Mouse (Mus musculus) kidney, embryonic 14.5 days (tissue): Measurements from ENCODE around the gene Tymp. TPM values are rescaled to one million over a fixed set of nuclear protein-coding genes. Genes with fewer than 3 reads are reported as not detected.

ENCODE experiments used
- ATAC-seq: fragments of 200-750 bp; cut with Nextera tagmentation; 2 replicates; pipeline ENCODE4 v1.8.0; 2017; ENCODE audit warnings: moderate number of reproducible peaks, mild to moderate bottlenecking, moderate TSS enrichment, moderate library complexity; ENCODE audit not compliant: low FRiP score, low TSS enrichment
- H3K27ac ChIP-seq: fragments of 300-500 bp; sonication (generic); 2 replicates; pipeline ENCODE4 v1.5.1; 2014; ENCODE audit warnings: low read depth, mild to moderate bottlenecking, low read length, moderate library complexity, mixed read lengths
- H3K27me3 ChIP-seq: fragments of 300-500 bp; sonication (generic); 2 replicates; pipeline ENCODE4 v1.6.1; 2014; ENCODE audit warnings: mild to moderate bottlenecking, low read length; ENCODE audit not compliant: control insufficient read depth, insufficient read depth
- H3K36me3 ChIP-seq: fragments of 300-500 bp; sonication (generic); 2 replicates; pipeline ENCODE4 v1.6.1; 2014; ENCODE audit warnings: low read length, mixed read lengths; ENCODE audit not compliant: control insufficient read depth, insufficient read depth
- H3K4me1 ChIP-seq: fragments of 300-500 bp; sonication (generic); 2 replicates; pipeline ENCODE4 v1.6.1; 2014; ENCODE audit warnings: low read length, mixed read lengths; ENCODE audit not compliant: control insufficient read depth, insufficient read depth
- H3K4me2 ChIP-seq: fragments of 300-500 bp; sonication (generic); replicated peaks from 2 replicates; pipeline ENCODE4 v1.6.1; 2014; ENCODE audit warnings: low read depth, mild to moderate bottlenecking, low read length
- H3K4me3 ChIP-seq: fragments of 300-500 bp; sonication (generic); 2 replicates; pipeline ENCODE4 v1.5.1; 2014; ENCODE audit warnings: mild to moderate bottlenecking, low read length
- H3K9ac ChIP-seq: fragments of 300-500 bp; sonication (generic); 2 replicates; pipeline ENCODE4 v1.6.1; 2014; ENCODE audit warnings: low read depth, mild to moderate bottlenecking, low read length, moderate library complexity
- H3K9me3 ChIP-seq: fragments of 300-500 bp; sonication (generic); 2 replicates; pipeline ENCODE4 v1.6.1; 2016; ENCODE audit warnings: low read length; ENCODE audit not compliant: control insufficient read depth
- WGBS: fragments of 180-500 bp; shearing (Covaris S2); extraction: QIAGEN DNeasy Blood & Tissue Kit; methylation state at CpG from one replicate; pipeline ENCODE4 v1.1.7; 2014; 5-methylcytosine and 5-hydroxymethylcytosine counted together
- polyA plus RNA-seq: library from polyadenylated mRNA; unstranded; fragments of >200 nt; fragmentation: Nextera tagmentation; extraction: Ambion mirVana; gene quantifications from 2 replicates; pipeline ENCODE4 v1.2.1, GENCODE M21; 2014

The Tymp gene
- polyA plus RNA-seq, 1 experiment from 2014 or later: 1.6 TPM

GRCm38 (mm10) chr15:89399716-89400115, 22.9 kb upstream of the Tymp start:
- no peak overlapping the region for H3K9ac ChIP-seq
- H3K27me3 ChIP-seq: no peaks in the 10 kb centered on the region
- ATAC-seq: no peak
- no peak overlapping the region for H3K27ac ChIP-seq
- H3K36me3 ChIP-seq: no peaks in the 10 kb centered on the region
- H3K9me3 ChIP-seq: no peaks in the 10 kb centered on the region
- H3K4me2 ChIP-seq: no peak overlapping the region
- no peak overlapping the region for H3K4me3 ChIP-seq
- H3K4me1 ChIP-seq: no peaks in the 10 kb centered on the region
- 31% methylated on average over 1 of the region's 1 CpGs for WGBS

DNA sequence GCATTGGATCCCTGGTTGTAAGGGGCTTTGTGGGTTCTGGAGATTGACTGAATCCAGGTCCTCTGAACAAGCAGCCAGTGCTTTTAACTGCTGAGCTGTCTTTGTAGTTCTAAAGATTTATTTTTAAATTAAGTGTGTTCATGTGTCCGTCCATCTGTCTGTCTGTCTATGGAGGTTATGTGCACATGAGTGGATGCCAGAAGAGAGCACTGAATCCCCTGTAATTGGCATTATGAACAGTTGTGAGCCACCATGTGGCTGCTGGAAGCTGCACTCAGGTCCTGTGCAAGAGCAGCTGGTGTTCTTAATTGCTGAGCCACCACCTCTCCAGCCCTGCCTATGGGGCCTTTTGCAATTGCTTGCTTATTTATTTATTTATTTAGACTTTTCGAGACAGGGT, 21.3 kb upstream of the Tymp start:
- no peak for ATAC-seq
- no peak overlapping the region for H3K4me2 ChIP-seq
- WGBS: 89% methylated on average over 2 of the region's 2 CpGs
- no peaks in the 10 kb centered on the region for H3K9me3 ChIP-seq
- no peaks in the 10 kb centered on the region for H3K4me1 ChIP-seq
- no peaks in the 10 kb centered on the region for H3K27me3 ChIP-seq
- no peak overlapping the region for H3K4me3 ChIP-seq
- no peak overlapping the region for H3K27ac ChIP-seq
- no peaks in the 10 kb centered on the region for H3K36me3 ChIP-seq
- no peak overlapping the region for H3K9ac ChIP-seq

DNA sequence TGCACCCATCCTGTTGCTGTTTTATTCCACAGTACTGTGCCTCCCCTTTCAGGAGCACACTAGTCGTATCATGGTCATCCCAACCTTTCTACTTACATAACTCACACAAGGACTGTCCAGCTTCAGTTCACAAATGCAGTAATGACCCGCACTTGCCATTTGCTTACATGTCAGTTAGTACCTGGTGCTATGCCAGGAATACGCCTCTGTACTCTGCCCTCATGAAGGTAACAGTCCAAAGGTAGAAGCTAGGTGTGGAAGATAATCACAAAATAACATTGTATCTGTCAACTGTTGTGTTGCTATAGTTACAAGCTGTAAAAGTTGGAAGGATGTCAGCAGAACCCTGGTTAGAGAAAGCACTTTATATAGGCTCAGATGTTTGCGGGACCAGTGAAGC, 20.0 kb upstream of the Tymp start:
- H3K4me1 ChIP-seq: no peaks in the 10 kb centered on the region
- ATAC-seq: no peak
- H3K9me3 ChIP-seq: no peaks in the 10 kb centered on the region
- H3K4me2 ChIP-seq: no peak overlapping the region
- H3K27ac ChIP-seq: no peak overlapping the region
- H3K9ac ChIP-seq: no peak overlapping the region
- no peak overlapping the region for H3K4me3 ChIP-seq
- no peaks in the 10 kb centered on the region for H3K36me3 ChIP-seq
- no peaks in the 10 kb centered on the region for H3K27me3 ChIP-seq
- WGBS: 83% methylated on average over 4 of the region's 4 CpGs

- WGBS: 93% methylated on average over 10 of the region's 10 CpGs
Measured at GRCm38 (mm10) chr15:89390081-89390480, 13.2 kb upstream of the Tymp start.

DNA sequence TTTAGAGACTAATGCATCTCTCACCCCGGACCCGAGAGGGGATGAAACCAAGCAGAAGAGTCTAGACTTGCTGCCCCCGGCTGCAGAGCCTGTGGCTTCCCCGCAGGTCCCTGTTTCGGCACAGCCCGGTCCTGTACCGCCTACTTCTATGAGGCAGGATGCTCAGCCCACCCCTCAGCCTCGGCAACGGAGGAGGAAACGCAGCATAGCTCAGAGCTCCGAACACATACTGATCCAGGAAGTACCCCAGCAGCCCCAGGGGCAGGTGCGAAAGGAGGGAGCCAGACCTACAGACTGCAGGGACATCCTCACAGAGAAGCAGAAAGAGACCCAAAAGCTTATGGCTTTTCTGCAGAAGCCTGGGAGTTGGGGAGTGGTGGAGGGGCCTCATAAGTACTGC, 10.3 kb upstream of the Tymp start:
- Histone ChIP-seq H3K4me1 (no peaks in the 10 kb centered on the region), H3K4me3 (no peak overlapping the region), H3K36me3 (no peaks in the 10 kb centered on the region), H3K27ac (no peak overlapping the region), H3K27me3 (no peaks in the 10 kb centered on the region; the same call in 1 of the 2 replicates), H3K4me2 (no peak overlapping the region), H3K9me3 (no peaks in the 10 kb centered on the region), H3K9ac (no peak overlapping the region)
- 48% methylated on average over 12 of the region's 12 CpGs for WGBS
- ATAC-seq: no peak

More at GRCm38 (mm10) chr15:89390081-89390480, 13.2 kb upstream of the Tymp start:
- Histone ChIP-seq H3K4me1 (no peaks in the 10 kb centered on the region), H3K9me3 (no peaks in the 10 kb centered on the region), H3K27me3 (no peaks in the 10 kb centered on the region), H3K27ac (no peak overlapping the region), H3K4me3 (no peak overlapping the region), H3K9ac (no peak overlapping the region), H3K4me2 (no peak overlapping the region), H3K36me3 (no peaks in the 10 kb centered on the region)
- ATAC-seq: no peak

DNA sequence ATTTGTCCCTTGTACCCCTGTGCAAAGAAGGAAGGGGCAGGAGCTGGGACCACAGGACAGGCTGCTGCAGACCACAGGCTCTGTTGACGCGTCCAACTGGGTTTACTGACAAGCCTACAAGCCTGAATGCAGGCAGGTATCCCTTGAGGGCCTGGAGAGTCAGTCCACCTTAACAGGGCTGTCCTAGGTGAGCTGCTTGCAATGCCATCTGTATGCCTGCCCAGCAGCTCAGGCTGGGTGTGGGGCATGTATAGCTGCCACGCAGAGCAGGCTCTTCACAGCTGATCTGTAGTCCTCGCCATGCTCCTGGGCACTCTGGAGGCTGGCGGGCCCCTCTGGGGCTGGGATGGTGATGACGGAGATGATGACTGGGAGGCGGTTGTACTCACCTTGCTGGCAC, 7.8 kb upstream of the Tymp start, which contains the start of gene Klhdc7b:
Klhdc7b (plus strand) TSS at position 301 of the 400 bp plus-strand sequence.
- H3K4me1 ChIP-seq: peaks cover under 1% of the 10 kb centered on the region; the same call in 1 of the 2 replicates
- no peak within 1 kb of the TSS for H3K4me3 ChIP-seq
- H3K4me2 ChIP-seq: no peak within 1 kb of the TSS
- H3K27me3 ChIP-seq: peaks cover 7% of the 10 kb centered on the region
- ATAC-seq: no peak
- H3K9ac ChIP-seq: no peak within 1 kb of the TSS
- H3K36me3 ChIP-seq: no peaks in the 10 kb centered on the region
- no peak within 1 kb of the TSS for H3K27ac ChIP-seq
- 90% methylated on average over 7 of the region's 7 CpGs for WGBS
- H3K9me3 ChIP-seq: no peaks in the 10 kb centered on the region

DNA sequence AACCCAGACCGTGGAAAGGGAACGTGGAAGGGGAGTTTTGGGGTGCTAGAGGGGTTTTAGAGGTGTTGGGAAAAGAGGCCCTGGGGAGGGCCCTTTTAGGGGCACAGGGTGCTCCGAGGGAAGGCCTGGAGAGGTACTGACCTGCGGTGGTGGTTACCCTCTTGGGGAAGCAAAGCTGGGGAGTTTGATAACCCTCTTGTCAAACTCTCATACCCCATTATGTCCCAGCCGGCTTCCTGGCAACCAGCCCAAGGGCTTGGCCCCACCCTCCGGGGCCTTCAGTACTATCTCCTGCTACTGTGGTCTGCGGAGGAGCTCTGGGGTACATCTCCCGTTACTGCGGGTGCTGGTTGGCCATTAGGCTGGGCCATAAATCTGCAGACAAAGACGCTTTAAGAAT, 2.6 kb upstream of the Tymp start:
- WGBS: 9% methylated on average over 10 of the region's 10 CpGs
- peak overlapping the region; percentile 43 for H3K4me3 ChIP-seq
- H3K4me1 ChIP-seq: peaks cover 18% of the 10 kb centered on the region; the same call in 1 of the 2 replicates
- no peaks in the 10 kb centered on the region for H3K9me3 ChIP-seq
- no peak overlapping the region for H3K9ac ChIP-seq
- H3K4me2 ChIP-seq: peak overlapping the region; percentile 71
- peaks cover 44% of the 10 kb centered on the region for H3K27me3 ChIP-seq
- H3K36me3 ChIP-seq: no peaks in the 10 kb centered on the region
- no peak overlapping the region for H3K27ac ChIP-seq
- no peak for ATAC-seq

DNA sequence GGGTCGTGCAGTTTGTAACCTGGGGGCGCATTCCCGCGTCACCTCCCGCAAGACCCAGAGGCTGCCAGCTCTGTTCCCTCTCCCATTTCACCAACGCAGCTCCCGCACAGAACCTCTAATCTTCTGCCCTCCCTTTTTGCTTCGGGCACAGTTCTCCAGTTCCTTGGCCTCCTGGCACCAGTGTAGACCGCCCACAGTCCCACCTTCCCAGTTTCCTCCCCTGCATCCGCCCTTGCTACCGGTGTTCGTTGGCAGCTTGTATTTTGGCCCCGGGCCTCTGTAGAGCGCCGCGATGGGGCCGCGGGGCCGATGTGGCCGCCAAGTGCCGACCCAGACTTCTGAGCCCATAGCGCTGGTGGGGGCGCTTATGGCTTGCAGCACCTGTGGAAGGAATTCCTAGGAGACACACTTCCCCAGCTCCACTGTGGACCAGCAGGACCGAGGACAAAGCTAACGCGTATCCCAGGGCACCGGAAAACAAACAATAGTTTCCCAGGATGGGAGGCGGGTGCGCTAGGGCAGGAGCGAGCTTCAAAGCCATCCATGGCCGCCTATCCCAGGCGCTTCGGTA, 2.1 kb upstream of the Tymp start, which contains the start of gene Odf3b:
Odf3b (minus strand) TSS at position 452 of the 571 bp plus-strand sequence.
- peaks cover 44% of the 10 kb centered on the region for H3K27me3 ChIP-seq
- ATAC-seq: no peak
- H3K4me3 ChIP-seq: peak within 1 kb of the TSS; percentile 43
- H3K36me3 ChIP-seq: no peaks in the 10 kb centered on the region
- H3K27ac ChIP-seq: no peak within 1 kb of the TSS
- H3K9ac ChIP-seq: peak within 1 kb of the TSS; percentile 28; the same call in 1 of the 2 replicates
- peak within 1 kb of the TSS; percentile 71 for H3K4me2 ChIP-seq
- peaks cover 21% of the 10 kb centered on the region; the same call in 1 of the 2 replicates for H3K4me1 ChIP-seq
- H3K9me3 ChIP-seq: no peaks in the 10 kb centered on the region
- under 1% methylated on average over 33 of the region's 33 CpGs for WGBS

DNA sequence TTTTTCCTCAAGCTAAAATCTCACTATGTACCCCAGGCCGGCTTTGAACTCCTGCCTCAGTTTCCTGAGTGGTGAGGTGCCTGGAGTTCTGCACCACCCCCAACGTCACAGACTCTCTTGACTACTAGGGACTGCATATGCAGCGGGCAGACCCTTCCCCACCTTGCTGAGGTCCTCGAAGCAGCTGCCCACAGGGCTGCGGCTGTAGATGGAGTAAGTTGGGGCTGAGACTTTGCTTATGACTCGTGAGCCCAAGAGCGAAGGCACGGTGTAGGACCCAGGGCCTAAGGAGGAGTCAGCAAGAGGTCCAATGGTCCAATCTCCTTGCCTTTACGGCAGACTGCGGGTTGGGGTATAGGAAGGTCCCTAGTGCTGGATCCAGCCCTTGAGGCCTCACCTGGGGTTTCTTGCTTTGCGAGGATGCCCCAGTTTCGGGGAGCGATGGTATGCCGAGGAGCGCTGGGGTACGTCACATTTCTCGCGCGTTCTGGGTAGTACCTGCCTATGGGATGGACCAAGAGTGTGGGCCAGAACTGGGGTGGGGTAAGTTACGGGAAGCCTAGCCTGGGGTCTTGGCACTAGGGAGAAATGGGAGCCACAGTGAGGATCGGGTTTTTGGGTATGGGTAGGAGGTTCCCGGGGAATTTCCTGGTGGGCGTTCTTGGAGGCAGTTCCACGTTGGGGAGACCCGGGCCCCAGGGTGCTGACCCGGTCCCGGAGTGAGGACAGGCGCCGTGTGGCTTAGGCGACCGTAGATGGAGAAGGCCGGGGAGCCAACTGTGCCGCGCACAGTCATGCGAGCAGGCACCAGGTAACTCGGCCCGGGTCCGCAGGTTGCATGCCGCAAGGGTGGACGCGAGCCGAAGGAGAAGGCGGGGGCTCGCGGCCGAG, 1.3 kb upstream of the Tymp start:
- peaks cover 21% of the 10 kb centered on the region; the same call in 1 of the 2 replicates for H3K4me1 ChIP-seq
- H3K36me3 ChIP-seq: no peaks in the 10 kb centered on the region
- H3K4me3 ChIP-seq: peak overlapping the region; percentile 43
- WGBS: 11% methylated on average over 46 of the region's 46 CpGs
- H3K27me3 ChIP-seq: peaks cover 44% of the 10 kb centered on the region
- peak overlapping the region; percentile 71 for H3K4me2 ChIP-seq
- ATAC-seq: no peak
- no peaks in the 10 kb centered on the region for H3K9me3 ChIP-seq
- H3K27ac ChIP-seq: no peak overlapping the region
- peak overlapping the region; percentile 28; the same call in 1 of the 2 replicates for H3K9ac ChIP-seq
